Mouse (Mus musculus) 3134 (cell line): ENCODE data around the gene Bola3.
"Not testable (repeated sequence)": the region's sequence is repeated elsewhere in the genome, so short reads cannot be mapped to it uniquely, and the experiment has no call there.

Experiments used
- DNase-seq: peaks from one replicate; pipeline ENCODE4 v3.0.0-alpha.2; 2011; ENCODE audit warnings: low spot score; ENCODE audit not compliant: insufficient read length; ENCODE audit errors: extremely low read depth

The Bola3 gene

DNA sequence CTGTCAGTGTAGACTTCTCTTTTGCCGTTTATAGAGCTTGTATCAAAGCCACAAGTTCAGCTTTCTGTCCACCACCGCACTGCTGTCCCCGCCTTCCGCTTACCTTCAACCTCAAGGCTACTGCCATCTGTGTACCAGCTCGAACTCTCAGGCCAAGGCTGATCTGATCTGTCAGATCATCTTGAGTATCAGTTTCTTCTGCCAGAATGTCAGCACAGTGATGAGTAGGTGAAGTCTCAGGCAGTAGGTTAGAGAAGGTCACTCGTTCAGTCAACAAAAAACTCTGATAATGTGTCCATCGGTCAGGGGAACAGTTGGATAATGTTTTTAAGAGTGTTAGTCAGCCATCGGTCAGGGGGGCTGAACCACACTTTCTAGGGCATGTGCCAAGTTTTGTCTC is 3.7 kb upstream of the Bola3 start:
- DNase-seq: not testable (repeated sequence)

DNA sequence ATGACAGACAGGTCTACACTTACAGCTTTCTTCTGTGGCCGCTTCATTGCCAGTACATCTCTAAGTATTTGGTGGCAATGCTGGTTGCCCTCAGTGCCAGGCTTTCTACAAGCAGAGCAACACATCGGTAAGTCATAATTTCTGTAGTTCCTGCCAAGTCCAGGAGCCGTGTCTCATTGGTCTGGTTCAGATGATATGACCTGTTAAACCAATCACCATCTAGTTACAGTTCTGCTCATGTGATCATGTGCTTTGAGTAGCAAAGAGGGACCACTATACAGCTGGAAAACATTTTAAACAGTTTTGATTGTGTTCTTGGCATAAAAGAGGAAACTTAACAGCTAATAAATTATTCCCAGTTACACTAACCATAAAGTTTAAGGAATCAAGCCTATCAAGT is 1.0 kb upstream of the Bola3 start:
- DNase-seq: no peak

DNA sequence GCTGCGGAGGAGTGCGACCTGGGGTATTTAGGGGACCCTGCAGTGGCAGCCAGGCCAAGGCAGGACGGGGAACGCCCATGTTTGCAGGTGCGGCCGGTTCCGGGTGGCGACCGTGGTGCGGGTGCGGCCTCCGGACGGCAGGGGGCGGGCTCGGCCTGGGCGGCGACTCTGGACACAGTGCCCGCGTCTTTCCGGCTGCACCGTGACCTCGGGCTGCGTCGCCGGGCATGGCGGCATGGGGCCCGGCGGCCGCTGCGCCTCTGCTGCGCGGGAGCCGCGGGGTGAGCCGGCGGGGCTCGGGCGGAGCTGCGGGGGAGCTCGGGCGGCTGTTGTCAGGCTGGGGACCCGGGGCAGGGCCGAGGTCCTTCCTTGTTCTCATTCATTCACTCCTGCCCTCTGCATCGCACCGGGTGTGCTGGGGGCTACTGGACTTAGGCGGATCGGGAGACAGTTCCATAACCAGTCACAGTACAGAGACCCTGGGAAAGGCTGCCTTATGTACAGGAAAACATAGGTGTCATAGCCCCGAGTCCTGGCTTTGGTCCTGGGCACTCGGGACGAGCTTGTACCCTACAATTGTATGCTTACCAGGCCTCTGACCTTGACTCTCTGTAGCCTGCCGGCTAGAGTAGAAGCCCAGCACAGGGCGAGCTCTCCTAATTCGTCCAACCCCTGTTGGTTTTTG is 469 bp downstream of the Bola3 start:
- DNase-seq: peak; percentile 83

DNA sequence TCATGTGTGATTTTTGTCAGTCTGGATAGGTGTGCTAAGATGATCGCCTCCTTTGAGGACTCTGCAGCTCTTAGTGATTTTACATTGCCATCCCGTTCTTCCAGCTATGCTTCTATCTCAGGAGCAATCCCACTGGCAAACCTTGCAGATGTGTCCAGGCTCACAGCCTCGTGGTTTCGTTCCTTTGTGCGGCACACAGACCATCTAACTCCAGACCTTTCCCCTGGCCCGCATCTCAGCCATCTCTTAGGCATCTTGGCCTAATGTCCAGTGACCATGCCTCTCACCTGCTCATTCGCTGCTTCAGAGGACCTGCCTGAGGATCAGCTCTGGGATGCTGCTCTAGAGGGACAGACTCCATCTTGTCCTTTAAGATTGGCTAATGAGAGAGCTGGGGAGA is 1.2 kb downstream of the Bola3 start:
- DNase-seq: no peak

DNA sequence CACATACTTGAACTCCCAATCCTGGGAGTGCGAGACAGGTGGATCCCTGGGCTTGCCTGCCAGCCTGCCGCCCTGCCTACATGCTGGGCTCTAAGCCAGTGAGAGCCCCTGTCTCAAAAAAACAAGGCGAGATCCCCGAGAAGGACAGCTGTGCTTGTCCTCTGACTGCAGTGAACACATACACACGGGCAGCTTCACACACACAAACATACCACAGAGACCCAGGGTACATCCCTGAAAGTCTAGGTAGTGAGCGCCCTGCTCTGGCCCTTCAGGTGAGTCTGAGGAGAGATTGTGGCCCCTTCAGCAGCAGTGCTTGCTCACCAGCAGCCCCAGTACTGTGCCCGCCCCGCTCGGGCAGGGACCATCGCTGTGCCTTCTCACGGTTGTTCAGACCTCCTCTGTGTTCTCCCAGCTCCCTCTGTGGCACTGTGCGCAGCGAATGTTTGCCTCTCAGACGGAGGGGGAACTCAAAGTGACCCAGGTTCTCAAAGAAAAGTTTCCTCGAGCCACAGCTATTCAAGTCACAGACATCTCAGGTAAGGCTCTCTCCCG is 2.0 kb downstream of the Bola3 start:
- no peak for DNase-seq

DNA sequence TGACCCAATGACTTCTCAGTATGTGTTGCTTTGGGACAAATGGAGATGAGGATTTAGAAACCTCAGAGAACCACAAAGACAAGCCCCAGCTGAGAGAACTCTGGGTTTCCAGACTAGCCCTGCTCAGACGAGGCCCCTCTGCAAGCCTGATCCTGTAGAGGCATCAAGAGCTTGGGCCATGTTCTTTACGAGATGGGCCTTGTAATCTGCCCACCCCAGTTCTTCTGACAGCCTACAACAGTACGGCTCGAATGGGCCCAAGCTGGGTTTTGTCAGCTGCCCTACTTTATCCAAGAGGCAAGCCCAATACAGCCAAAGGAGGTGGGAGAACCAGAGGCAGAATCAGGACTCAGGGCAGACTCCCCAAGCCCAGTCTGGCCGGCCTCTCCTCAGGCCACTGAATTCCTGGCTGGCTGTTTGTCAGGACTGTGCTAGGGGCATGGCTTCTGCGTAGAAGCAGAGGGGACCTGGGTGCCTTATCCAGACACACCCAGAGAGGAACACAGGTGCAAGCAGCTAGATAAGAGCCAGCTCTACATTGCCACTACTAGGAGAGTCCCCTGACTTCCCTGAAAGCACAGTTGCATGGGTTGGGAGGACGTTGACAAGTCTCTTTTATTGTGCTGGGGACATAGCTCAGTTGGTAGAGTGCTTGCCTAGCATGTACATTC is 2.7 kb downstream of the Bola3 start:
- DNase-seq: no peak

DNA sequence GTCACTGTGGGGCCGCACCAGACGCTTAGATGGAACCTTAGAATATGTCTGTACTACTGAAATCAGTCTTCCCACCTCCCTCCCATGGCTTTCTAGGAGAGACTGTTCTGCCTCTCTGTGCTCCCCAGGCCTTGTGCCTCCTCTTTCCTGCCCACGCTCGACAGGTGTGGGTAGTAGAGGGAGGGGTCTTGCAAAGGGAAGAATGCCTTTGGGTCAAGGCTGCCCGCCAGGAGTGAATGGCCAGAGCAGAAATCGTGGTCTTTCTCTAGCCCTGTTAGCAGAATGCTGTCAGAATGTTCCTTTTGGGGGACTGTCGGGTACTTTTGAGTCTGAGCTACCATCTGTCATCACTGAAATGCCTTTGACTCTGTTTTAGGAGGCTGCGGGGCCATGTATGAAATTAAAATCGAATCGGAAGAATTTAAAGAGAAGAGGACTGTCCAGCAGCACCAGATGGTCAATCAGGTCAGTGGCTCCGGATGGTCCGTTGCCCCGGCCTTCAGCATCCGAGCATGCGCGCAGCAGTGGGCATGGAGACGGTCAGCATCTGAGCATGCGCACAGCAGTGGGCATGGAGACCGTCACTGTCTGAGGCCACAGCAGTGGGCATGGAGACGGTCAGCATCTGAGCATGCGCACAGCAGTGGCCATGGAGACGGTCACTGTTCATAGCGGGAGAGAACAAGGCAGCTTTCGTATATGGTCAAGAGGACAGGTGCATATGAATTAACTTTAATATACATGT is 3.9 kb downstream of the Bola3 start:
- DNase-seq: no peak

DNA sequence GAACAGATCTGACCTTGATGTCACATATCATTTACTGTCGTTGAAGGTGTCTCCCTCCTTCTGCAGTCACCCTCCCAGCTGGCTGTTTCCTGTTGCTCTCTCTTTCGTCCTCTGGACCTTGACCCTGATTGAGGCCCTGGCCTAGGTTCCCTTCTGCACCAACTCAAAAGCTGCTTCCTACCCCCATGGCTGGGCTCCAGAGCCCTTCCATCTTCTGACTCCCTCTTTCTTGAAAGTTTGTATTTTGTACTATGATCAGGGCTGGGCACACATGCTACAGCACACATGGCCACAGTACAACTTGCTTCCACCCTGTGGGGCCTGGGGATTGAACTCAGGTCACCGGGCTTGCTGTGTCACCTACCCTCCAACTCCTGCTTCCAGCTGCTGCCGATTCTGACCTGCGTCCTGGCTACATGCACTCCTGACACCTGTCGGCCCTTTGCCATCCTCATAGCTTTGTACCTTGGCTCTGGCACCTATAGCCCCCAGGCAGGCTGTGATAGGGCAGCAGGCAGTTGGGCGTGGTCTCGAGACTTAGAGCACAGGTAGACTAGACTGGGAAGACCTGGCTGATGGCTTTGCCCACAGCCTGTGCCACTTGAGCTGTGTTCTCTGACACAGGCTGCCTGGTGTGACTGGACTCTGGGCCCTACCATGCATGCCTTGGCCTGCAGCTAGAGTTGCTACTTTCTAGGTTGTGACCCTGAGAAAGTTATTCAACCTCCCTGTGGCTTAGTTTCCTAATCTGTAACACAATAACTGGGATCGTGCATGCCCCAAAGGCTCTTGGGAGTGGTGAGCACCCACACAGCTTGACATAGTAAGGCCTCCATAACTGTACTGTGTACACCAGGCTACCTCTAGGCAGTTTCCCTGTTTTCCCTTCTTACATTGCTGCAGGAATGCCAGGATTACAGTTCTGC is 6.2 kb downstream of the Bola3 start:
- DNase-seq: no peak

DNA sequence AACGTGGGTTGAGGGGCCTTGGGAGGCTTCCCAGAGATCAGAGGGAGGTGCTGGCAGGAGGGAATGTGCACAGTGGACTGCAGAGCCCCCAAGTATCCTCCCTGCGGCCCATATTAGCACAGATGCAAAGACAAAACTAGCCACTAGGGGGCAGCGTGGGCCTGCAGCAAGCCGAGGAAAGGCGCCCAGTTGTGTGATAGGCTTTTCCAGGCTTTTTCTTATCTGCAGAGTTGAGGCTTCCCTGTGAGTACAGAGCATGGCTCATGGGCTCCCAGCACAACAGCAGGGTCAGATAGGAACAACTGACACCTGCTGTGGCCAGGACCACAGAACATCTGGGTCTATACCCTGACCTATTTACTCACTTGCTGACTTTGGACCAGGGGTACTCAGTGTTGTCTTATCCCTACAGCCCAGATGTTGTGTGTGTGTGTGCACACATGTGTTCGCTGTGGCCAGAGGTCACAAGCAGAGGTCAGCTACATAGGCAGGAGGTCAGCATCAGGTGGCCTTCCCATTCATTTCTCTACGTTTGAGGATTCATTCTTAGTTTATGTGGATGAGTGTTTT is 7.7 kb downstream of the Bola3 start:
- DNase-seq: no peak

DNA sequence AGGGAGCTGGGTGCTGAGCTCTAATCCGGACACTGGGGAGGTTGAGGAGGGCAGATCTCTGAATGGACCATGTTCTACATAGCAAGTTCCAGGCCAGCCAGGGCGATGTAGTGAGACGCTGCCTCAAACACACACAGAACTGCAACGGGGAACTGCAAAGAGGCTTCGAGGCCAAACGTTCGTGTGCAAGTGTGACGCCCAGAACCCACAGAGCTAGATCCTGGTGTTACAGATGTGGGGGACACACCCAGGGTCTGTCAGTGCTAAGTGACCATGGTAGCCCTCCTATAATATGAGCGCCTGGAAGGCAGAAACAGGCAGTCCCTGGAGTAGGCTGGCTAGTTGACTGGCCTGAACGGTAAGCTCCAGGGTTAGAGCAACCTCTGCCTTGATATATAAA is 8.5 kb downstream of the Bola3 start:
- no peak for DNase-seq

DNA sequence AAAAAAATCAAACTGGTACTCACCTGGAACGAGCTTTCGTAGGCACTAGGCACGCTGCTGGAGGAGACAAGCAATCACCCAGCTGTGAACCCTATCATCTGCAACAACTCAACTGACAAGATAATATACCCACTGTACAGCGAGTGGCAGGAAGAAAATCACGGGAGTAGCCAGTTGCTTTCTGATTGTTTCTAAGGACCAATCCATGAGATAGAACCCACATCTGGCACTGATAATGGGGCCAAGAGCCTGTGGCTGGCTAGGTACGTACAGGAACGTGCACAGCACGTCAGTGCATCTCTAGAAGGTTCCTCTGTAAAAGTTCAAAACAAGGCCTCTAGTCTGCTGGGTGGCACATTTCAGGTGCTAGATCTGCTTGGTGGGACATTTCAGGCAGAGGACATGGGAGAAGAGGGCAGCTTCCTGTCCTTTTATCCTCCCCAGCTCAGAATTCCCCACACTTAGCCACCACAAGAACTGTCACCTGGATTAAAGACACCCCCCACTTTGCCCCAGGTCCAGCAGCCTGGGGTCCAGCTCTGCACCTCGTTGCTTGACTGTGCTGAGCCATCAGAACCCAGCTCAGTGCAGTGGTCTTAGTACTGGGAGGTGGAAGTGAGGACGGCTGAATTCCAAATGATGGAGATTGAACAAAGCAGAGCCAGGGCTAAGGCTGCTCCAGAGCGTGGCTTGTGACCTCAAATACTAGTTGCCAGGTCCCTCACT is 12.7 kb downstream of the Bola3 start:
- DNase-seq: no peak

DNA sequence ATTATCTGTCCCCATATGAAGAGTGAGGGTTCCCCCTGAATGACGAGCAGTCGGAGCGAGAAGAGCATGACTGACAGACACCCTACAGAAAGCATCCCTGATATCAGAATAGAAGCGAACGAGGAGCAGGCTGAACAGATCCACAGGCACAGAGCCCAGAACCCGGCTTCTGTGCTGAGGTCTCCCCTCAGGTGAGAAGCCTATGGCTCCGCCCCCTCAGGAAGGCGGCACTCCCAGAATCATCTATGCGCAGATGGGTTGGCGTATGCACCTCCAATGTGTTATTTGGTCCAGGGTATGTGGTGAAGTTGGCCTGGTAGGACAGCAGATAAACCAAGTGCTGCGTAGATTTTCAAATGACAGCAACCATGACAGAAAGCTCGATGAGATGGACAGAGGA is 14.1 kb downstream of the Bola3 start:
- DNase-seq: no peak

DNA sequence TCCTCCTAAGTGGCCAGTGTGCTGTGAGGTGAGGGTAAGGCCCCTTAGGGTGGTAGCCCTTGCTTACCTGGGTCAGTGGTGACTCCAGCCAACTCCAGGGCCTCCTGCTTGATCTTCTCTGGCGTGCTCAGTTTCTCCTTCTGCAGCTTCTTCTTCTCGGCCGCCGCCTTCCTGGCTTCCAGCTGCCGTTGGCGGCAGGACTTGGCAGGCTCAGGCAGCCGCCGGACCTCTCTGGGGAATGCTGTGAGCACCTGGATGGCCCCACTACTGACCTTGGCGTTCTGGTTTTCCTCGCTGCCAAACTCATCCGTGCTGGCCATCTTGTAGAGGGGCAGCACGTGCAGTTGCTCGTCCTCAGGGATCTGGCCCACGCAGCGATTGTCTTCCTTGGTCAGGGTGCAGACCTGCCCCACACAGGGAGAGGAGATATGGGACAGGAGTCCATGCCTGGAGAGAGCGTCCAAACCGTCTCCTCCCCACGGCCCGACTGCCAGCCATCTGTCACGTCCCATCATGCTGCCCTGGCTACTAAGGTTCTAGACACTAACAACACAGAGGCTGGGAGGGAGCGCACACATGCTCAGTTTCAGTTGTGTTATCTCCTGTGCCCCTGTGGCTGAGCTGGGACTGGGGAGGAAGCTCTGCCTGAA is 21.5 kb downstream of the Bola3 start:
- DNase-seq: no peak

DNA sequence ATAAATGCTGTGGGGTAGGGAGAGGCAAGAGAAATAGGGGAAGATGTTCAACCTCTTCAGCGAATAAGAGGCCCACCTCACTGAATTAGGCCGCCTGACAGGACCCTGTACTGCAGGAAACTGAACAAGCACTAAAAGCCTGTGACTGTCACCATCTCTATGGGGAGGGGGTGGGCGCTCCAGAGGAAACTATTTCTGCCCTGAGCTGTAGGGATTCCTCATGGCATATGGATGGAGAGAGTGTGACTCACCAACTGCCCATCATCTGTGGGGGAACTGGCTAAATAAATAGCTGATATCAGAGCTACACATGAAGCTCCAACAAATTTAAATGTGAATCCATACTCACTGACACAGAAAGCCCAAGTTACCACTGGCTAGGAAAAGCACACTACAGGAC is 22.4 kb downstream of the Bola3 start:
- no peak for DNase-seq

DNA sequence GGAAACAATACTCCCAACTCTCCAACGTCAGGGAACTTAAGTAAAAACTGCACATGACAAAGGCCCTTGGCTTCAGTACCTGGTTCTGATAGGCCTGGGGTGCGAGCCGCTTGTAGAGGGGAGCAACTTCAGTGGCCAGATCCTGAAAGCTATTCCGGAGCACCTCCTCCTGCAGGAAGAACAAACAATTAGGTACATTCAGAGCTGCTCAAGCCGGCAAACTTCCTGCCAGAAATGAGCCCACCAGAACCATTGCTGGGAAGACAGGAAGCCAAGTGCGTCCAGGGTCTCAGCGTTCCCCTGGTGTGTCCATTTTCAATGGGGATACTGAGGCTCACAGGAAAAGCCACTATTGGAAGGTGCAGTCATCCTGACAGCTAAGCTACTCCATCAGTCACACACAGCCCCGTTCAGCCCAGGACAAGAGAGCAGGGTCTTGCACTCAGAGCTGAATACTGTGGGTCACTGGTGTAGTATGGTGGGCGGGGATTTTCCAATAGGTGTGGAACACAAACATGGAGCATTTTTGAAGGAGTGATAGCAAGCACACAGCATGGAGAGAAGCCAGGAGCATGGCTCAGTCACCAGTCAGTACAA is 24.9 kb downstream of the Bola3 start:
- DNase-seq: no peak

DNA sequence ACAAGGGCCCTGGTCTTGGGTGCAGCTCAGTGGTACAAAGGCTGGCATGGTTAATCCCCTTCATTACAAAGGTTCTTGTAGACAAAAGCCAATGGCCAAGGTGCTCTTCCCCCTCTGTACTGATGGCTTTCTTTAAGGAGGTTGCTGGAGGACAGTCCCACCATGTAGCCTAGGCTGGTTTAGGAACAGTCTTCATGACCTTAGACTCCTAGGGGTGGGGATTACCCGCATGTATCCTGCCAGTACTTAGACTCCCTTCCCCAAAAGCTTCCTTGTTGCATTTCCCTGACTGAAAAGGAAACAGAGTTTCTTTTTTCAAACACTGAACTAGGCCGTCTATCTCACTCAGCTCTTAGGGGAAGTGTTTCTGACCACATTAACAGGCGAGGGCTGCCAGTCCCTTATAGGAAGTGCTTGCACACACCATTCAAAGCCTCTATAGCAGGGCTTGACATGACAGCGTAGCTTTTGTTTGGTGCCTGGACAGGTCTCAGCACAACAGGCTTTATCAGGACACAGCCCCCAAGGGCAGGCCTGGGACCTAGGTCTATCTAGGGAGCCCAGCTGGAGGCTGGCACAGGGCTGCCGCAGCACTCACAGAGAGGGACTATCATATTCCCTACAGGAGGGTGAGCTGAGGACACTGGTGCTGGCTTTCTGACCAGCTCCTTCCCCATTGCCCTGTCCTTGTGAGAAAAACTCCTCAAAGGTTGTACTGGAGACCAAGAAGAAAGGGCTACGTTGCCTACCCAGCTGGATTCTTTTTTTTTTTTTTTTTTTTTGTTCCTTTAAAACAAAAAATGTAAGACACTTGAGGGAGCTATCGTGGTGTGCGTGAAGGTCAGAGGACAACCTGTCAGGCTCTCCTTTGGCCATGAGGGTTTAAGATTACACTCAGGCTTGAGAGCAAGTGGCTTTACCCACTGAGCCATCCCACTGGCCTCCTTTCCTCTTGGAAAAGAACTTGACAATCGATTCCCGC is 32.9 kb downstream of the Bola3 start:
- no peak for DNase-seq

DNA sequence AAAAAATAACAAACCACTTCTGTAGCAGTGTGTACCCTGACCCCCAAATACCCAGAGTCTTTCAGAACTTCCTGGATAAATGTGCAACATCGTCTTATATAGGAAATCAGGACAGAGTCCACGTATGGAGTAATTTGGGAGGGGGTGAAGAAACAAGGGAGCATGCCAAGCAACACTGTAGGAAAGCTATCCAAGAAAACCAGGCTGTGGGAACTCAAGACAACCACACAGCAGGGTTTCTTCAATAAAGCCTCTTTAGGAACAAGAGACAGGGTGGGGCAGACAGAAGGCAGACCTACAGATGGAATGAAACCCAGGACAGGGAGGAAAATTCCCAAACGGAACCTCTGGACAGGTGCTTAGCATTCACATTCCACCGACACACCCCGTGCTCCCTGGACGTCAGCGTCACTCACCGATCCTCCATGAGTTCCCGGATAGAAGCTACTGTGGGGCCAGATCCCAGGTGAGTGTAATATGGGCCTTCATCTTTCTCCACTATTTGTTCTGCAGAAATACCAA is 36.7 kb downstream of the Bola3 start:
- DNase-seq: no peak
